Mouse (Mus musculus): ENCODE measurements at regions not wholly inside any gene's neighbourhood (a gene's known extent, or its start where the extent isn't known, plus 50 kb on each side); places are given as distances from the start of the nearest gene placed in this dataset.

DNA sequence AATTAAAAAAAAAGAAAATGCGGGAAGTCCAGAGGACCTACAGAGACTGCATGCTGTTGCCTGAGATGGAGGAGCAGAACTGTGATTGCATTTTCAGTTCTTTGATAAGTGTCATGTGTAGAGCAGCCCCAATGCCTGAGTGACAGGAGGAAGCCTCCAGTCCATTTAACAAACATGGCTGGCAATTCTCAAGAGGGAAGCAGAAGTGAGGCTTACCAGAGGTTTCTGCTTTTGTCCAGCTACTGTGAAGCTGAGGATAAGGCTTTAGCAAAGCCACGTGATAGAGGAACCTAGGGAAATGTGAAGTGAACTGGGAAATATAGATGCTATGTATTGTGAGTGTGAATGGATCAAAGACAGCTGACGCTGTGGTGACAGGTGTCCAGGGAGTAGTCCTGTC, 56.6 kb downstream of the Sucnr1 start:
- H3K4me3 ChIP-seq (ENCODE audit: low read depth, low read length) = no peak overlapping the region
- no peaks in the 10 kb centered on the region for H3K27me3 ChIP-seq (ENCODE audit: control insufficient read depth, insufficient read depth, low read depth, low read length)
- H3K4me2 ChIP-seq (ENCODE audit: low read length) = no peak overlapping the region
- H3K9ac ChIP-seq (ENCODE audit: low read depth, low read length) = no peak overlapping the region
- no peaks in the 10 kb centered on the region for H3K9me3 ChIP-seq (replicated peaks; ENCODE audit: control insufficient read depth, low read length, poor library complexity, severe bottlenecking)
- no peaks in the 10 kb centered on the region for H3K36me3 ChIP-seq (ENCODE audit: control insufficient read depth, insufficient read depth, low read length)
- 91% methylated on average over 3 of the region's 3 CpGs for WGBS
- no peak for ATAC-seq
- no peak overlapping the region for H3K27ac ChIP-seq (ENCODE audit: low read length)
- no peaks in the 10 kb centered on the region for H3K4me1 ChIP-seq (ENCODE audit: control insufficient read depth, insufficient read depth, low read length)

DNA sequence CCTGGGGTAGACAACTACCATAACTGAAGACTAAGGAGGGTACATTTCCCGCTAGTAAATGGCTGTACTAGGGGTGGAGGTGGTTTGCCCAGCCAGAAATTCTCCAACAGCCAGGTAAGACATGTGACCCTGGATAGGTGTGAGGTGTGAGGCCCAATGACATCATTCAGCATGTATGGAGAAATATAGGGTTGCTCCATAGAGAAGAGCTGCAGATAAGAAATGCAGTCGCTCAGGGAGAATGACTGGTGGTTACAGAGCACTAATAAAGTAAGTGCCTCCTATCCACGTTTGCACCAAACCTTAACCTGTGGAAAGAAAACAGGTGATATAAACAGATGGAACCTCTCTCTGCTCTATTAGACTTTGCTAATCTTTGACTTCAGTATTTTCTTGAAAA, 78.2 kb downstream of the Sucnr1 start:
- Histone ChIP-seq H3K4me1 (ENCODE audit: control insufficient read depth, insufficient read depth, low read length) (no peaks in the 10 kb centered on the region), H3K36me3 (ENCODE audit: control insufficient read depth, insufficient read depth, low read length) (no peaks in the 10 kb centered on the region), H3K27me3 (ENCODE audit: control insufficient read depth, insufficient read depth, low read depth, low read length) (no peaks in the 10 kb centered on the region), H3K27ac (ENCODE audit: low read length) (no peak overlapping the region), H3K9ac (ENCODE audit: low read depth, low read length) (no peak overlapping the region), H3K4me2 (ENCODE audit: low read length) (no peak overlapping the region), H3K4me3 (ENCODE audit: low read depth, low read length) (no peak overlapping the region), H3K9me3 (replicated peaks; ENCODE audit: control insufficient read depth, low read length, poor library complexity, severe bottlenecking) (no peaks in the 10 kb centered on the region)
- no peak for ATAC-seq
- 85% methylated on average over 3 of the region's 3 CpGs for WGBS

DNA sequence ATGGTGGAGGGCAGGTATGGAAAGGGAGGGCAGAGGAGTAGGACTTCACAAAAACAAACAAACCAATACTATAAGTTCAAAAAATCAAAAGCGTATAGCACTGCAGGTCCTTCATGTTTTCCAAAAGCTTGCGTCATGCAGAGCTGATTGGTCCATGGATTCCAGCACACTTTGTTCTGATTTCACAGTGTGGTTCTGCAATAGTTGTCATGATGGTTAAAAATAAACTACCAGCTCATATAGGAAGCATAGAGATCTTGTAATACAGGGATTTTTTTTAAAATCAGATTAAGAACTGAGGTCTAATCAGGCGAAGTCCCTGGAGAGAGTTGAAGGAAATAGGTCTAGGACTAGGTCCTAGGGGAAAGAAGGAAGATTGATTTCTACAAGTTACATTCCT, 86.0 kb downstream of the Sucnr1 start:
- H3K27me3 ChIP-seq (ENCODE audit: control insufficient read depth, insufficient read depth, low read depth, low read length) = no peaks in the 10 kb centered on the region
- H3K27ac ChIP-seq (ENCODE audit: low read length) = no peak overlapping the region
- no peak overlapping the region for H3K4me2 ChIP-seq (ENCODE audit: low read length)
- no peaks in the 10 kb centered on the region for H3K9me3 ChIP-seq (replicated peaks; ENCODE audit: control insufficient read depth, low read length, poor library complexity, severe bottlenecking)
- no peaks in the 10 kb centered on the region for H3K4me1 ChIP-seq (ENCODE audit: control insufficient read depth, insufficient read depth, low read length)
- WGBS = 87% methylated on average over 3 of the region's 3 CpGs
- H3K9ac ChIP-seq (ENCODE audit: low read depth, low read length) = no peak overlapping the region
- no peaks in the 10 kb centered on the region for H3K36me3 ChIP-seq (ENCODE audit: control insufficient read depth, insufficient read depth, low read length)
- no peak for ATAC-seq
- no peak overlapping the region for H3K4me3 ChIP-seq (ENCODE audit: low read depth, low read length)

DNA sequence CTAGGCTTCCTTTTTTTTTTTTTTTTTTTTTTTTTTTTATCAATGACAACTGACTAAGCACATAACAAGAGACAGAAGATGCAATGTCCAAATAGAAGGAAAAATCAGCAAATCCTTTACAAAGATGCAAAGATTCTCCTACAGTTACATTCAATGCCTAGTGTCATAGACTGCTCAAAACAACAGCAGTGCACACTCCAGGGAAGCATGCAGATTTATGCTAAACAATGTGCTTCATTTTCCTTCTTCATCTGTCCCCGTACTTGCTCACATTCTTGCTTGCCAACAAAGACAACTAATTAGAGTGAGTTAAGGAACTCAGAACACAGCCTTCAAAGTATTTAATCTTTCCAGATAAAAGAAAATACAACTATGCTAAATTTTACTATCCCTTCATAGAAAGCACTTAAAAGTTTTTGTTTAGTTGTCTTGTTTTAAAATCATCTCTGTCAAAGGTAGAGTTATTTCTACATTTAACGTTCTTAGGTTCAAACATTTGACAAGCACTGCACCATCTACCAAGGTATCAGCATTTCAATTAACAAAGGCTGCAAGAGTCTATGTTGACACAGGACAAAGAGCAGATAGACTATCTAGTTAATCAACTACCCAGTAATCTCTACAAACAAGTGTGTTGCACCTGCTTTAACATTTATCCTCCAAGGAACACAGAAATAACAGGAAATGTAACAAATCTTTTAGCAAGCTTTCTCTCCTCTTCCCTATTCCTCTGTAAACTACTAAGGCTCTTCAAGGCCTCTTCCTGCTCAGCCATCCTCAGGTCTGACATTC, 86.7 kb downstream of the Sucnr1 start:
- no peaks in the 10 kb centered on the region for H3K9me3 ChIP-seq (replicated peaks; ENCODE audit: control insufficient read depth, low read length, poor library complexity, severe bottlenecking)
- no peak for ATAC-seq

DNA sequence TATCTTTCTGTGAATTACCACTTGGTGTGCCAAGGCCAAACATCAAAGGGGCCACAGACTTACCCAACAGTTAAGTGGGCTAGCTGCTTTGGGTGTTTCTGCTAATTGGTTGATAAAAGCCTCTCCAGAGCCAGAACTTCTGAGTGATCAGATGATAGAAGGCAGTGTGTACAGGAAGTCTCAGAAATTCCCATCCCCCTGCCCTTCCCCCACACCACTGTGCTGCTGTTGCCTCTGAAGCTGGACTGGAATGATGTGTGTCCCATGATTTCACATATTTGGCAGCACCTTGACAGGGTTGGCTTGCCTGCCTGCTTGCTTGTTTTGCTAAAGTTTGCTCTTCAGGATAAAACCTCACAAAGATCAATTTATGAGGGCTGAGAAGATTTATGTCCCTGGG, 87.9 kb downstream of the Sucnr1 start:
- Histone ChIP-seq H3K27ac (ENCODE audit: low read length) (no peak overlapping the region), H3K36me3 (ENCODE audit: control insufficient read depth, insufficient read depth, low read length) (no peaks in the 10 kb centered on the region), H3K4me2 (ENCODE audit: low read length) (no peak overlapping the region), H3K27me3 (ENCODE audit: control insufficient read depth, insufficient read depth, low read depth, low read length) (no peaks in the 10 kb centered on the region), H3K4me1 (ENCODE audit: control insufficient read depth, insufficient read depth, low read length) (no peaks in the 10 kb centered on the region), H3K9me3 (replicated peaks; ENCODE audit: control insufficient read depth, low read length, poor library complexity, severe bottlenecking) (no peaks in the 10 kb centered on the region), H3K4me3 (ENCODE audit: low read depth, low read length) (no peak overlapping the region), H3K9ac (ENCODE audit: low read depth, low read length) (no peak overlapping the region)
- ATAC-seq = no peak

More for the DNA sequence above, 86.7 kb downstream of the Sucnr1 start:
- Histone ChIP-seq H3K36me3 (ENCODE audit: control insufficient read depth, insufficient read depth, low read length) (no peaks in the 10 kb centered on the region), H3K27me3 (ENCODE audit: control insufficient read depth, insufficient read depth, low read depth, low read length) (no peaks in the 10 kb centered on the region), H3K4me2 (ENCODE audit: low read length) (no peak overlapping the region), H3K27ac (ENCODE audit: low read length) (no peak overlapping the region), H3K9ac (ENCODE audit: low read depth, low read length) (no peak overlapping the region), H3K4me1 (ENCODE audit: control insufficient read depth, insufficient read depth, low read length) (no peaks in the 10 kb centered on the region), H3K4me3 (ENCODE audit: low read depth, low read length) (no peak overlapping the region)
- WGBS = 51% methylated on average over 2 of the region's 2 CpGs

DNA sequence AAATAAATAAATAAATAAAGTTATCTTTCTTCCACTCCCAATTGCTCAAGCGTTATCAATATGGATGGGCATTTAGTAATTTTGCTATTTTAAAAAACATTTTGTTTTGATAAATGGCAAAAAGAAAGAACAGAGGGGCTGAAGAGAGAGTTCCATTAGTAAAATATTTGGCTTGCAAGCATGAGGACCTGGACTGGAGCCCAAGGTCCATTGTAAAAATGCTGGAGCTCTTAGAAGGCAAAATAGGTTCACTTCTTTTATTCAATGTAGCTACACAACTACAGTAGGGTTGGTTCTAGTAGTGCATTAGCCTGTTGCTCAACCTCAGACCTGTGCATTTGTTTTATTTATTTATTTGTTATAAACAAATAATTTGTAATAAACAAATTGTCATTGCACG, 102.8 kb downstream of the Sucnr1 start:
- Histone ChIP-seq H3K27me3 (ENCODE audit: control insufficient read depth, insufficient read depth, low read depth, low read length) (no peaks in the 10 kb centered on the region), H3K4me3 (ENCODE audit: low read depth, low read length) (no peak overlapping the region), H3K36me3 (ENCODE audit: control insufficient read depth, insufficient read depth, low read length) (no peaks in the 10 kb centered on the region), H3K9me3 (replicated peaks; ENCODE audit: control insufficient read depth, low read length, poor library complexity, severe bottlenecking) (no peaks in the 10 kb centered on the region), H3K4me1 (ENCODE audit: control insufficient read depth, insufficient read depth, low read length) (no peaks in the 10 kb centered on the region), H3K27ac (ENCODE audit: low read length) (no peak overlapping the region), H3K4me2 (ENCODE audit: low read length) (no peak overlapping the region), H3K9ac (ENCODE audit: low read depth, low read length) (no peak overlapping the region)
- WGBS = 89% methylated on average over 2 of the region's 2 CpGs
- ATAC-seq = no peak

DNA sequence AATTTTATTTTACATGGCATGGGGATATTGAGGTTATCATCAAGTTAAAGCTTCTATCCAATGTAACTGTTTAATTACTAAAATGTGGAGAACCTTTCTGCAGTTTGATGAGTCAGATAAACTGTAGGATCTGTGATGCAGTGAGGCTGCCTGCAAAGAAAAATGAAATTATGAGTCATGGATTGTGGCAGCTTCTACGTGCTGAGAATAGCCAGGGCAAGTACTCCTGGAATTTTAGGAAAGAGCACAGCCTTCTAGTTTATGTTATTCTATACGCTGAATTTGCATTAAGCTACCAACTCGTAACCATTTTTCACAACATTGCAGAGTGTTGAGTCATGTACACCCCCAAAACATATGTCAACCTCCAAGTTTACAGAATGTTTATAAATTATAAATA, 114.4 kb downstream of the Sucnr1 start:
- H3K36me3 ChIP-seq (ENCODE audit: control insufficient read depth, insufficient read depth, low read length) = no peaks in the 10 kb centered on the region
- 88% methylated on average over 3 of the region's 3 CpGs for WGBS

DNA sequence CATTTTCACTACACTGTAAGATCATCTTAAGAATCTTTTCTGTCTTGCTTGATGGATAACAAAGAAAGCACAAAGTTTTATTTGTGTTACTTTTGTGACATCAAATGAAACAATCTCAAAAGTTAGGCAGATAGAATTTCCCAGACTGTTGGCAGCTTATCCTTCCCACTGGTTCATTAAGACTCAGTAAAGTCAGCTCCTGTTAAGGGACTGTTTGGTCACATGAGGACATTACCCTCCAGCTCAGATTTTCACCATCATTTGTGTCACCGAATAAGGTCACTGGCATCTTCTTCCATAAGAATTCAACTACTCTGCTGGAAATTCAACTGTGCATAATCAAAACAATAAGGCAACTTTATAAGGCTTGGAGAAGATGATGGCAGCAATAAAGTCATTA, 126.3 kb downstream of the Sucnr1 start:
- no peak overlapping the region for H3K4me2 ChIP-seq (ENCODE audit: low read length)
- H3K4me3 ChIP-seq (ENCODE audit: low read depth, low read length) = no peak overlapping the region
- no peaks in the 10 kb centered on the region for H3K36me3 ChIP-seq (ENCODE audit: control insufficient read depth, insufficient read depth, low read length)
- WGBS = 84% methylated on average over 1 of the region's 1 CpGs
- no peak overlapping the region for H3K9ac ChIP-seq (ENCODE audit: low read depth, low read length)
- no peak for ATAC-seq
- no peaks in the 10 kb centered on the region for H3K9me3 ChIP-seq (replicated peaks; ENCODE audit: control insufficient read depth, low read length, poor library complexity, severe bottlenecking)
- no peaks in the 10 kb centered on the region for H3K27me3 ChIP-seq (ENCODE audit: control insufficient read depth, insufficient read depth, low read depth, low read length)
- H3K4me1 ChIP-seq (ENCODE audit: control insufficient read depth, insufficient read depth, low read length) = no peaks in the 10 kb centered on the region
- no peak overlapping the region for H3K27ac ChIP-seq (ENCODE audit: low read length)

More for the DNA sequence above, 114.4 kb downstream of the Sucnr1 start:
- no peak overlapping the region for H3K9ac ChIP-seq (ENCODE audit: low read depth, low read length)
- no peak overlapping the region for H3K4me2 ChIP-seq (ENCODE audit: low read length)
- H3K9me3 ChIP-seq (replicated peaks; ENCODE audit: control insufficient read depth, low read length, poor library complexity, severe bottlenecking) = no peaks in the 10 kb centered on the region
- no peaks in the 10 kb centered on the region for H3K27me3 ChIP-seq (ENCODE audit: control insufficient read depth, insufficient read depth, low read depth, low read length)
- H3K27ac ChIP-seq (ENCODE audit: low read length) = no peak overlapping the region
- no peak for ATAC-seq
- H3K4me3 ChIP-seq (ENCODE audit: low read depth, low read length) = no peak overlapping the region
- no peaks in the 10 kb centered on the region for H3K4me1 ChIP-seq (ENCODE audit: control insufficient read depth, insufficient read depth, low read length)

DNA sequence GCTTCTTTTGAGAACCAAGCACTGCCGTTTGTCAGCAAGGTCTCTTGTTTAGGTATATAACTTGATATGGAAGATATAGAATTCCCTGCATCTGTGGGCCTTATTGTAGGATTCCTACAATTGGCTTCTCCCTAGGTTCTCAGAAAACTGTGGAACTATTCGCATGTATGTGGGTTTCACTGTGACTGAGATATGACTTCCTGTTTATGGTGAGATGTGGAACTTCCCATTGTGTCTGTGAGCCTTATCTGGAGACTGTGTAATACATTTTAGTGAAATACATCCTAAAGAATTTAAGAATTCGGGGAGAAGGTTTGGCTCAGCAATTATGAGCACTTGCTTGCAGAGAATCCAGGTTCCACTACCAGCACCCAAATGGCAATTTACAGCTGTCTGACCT, 137.3 kb downstream of the Sucnr1 start:
- H3K27me3 ChIP-seq (ENCODE audit: control insufficient read depth, insufficient read depth, low read depth, low read length) = no peaks in the 10 kb centered on the region
- WGBS = 86% methylated on average over 3 of the region's 3 CpGs
- H3K27ac ChIP-seq (ENCODE audit: low read length) = no peak overlapping the region
- H3K4me2 ChIP-seq (ENCODE audit: low read length) = no peak overlapping the region
- no peaks in the 10 kb centered on the region for H3K4me1 ChIP-seq (ENCODE audit: control insufficient read depth, insufficient read depth, low read length)
- no peaks in the 10 kb centered on the region for H3K36me3 ChIP-seq (ENCODE audit: control insufficient read depth, insufficient read depth, low read length)
- ATAC-seq = no peak
- no peaks in the 10 kb centered on the region for H3K9me3 ChIP-seq (replicated peaks; ENCODE audit: control insufficient read depth, low read length, poor library complexity, severe bottlenecking)
- no peak overlapping the region for H3K9ac ChIP-seq (ENCODE audit: low read depth, low read length)
- no peak overlapping the region for H3K4me3 ChIP-seq (ENCODE audit: low read depth, low read length)

Data from midbrain, embryonic 16.5 days (tissue).